Comparison of ENCODE assay signal across 8 mouse cellular contexts in genomic region chr6:88893559-88893958, GRCm38 (mm10). TPM values are rescaled to one million over a fixed set of nuclear protein-coding genes. Genes with fewer than 3 reads are reported as not detected.
A peak's percentile ranks its signal among the peaks of the same experiment; 100 is the strongest.
DNase-seq lines count a peak whose midpoint lies in the region; ATAC-seq and TF ChIP-seq lines count a peak whose summit lies in the region.

No protein-coding gene starts in this region.

- peak; percentile 51 for DNase-seq in heart, postnatal 0 days (ENCODE audit: low spot score)
- DNase-seq in heart, adult 8-10 months (ENCODE audit: low spot score) = no peak
- peak; percentile 54 for DNase-seq in spleen, adult 12 weeks (ENCODE audit: low spot score)
- no peak for DNase-seq in spleen, postnatal 36 days (ENCODE audit: low spot score in 2 of 2)
- DNase-seq in cerebellum, adult 2 months = peak; percentile 73 to 80
- peak; percentile 81 for DNase-seq in induced T-regulatory cell, adult 2 months (ENCODE audit: low read depth)
- DNase-seq in midbrain, postnatal 0 days (ENCODE audit: low spot score) = peak; percentile 70

- H3K9me3 ChIP-seq in heart, postnatal 0 days (replicated peaks; ENCODE audit: control insufficient read depth, low read length) = no peaks in the 10 kb centered on the region
- no peaks in the 10 kb centered on the region for H3K9me3 ChIP-seq in midbrain, postnatal 0 days (ENCODE audit: low read length)

- TF ChIP-seq POLR2A in cerebellum, adult 2 months (IDR thresholded peaks at IDR 0.05; ENCODE audit: borderline replicate concordance, insufficient read depth, low read length) = no peak

- H3K4me1 ChIP-seq in heart, postnatal 0 days (ENCODE audit: control insufficient read depth, insufficient read depth) = 0 out of 2 replicates have a peak, but pooled peaks cover 4% of the 10 kb centered on the region
- peaks cover 3% of the 10 kb centered on the region; the same call in 1 of the 2 replicates for H3K4me1 ChIP-seq in cerebellum, adult 2 months (ENCODE audit: control insufficient read depth, insufficient read depth, low read length)
- no peaks in the 10 kb centered on the region for H3K4me1 ChIP-seq in midbrain, postnatal 0 days (ENCODE audit: insufficient read depth, low read length)

- H3K4me2 ChIP-seq in heart, postnatal 0 days (ENCODE audit: low read depth, low read length) = no peak overlapping the region
- no peak overlapping the region for H3K4me2 ChIP-seq in midbrain, postnatal 0 days (ENCODE audit: low read depth, low read length, poor library complexity, severe bottlenecking)

- TF ChIP-seq EP300 in heart, postnatal 0 days (IDR thresholded peaks at IDR 0.05; ENCODE audit: low read depth) = no peak

- peak; percentile 86 for TF ChIP-seq CTCF in heart, postnatal 0 days (IDR thresholded peaks at IDR 0.05; ENCODE audit: low read depth)
- peak; percentile 93 for TF ChIP-seq CTCF in cerebellum, adult 2 months (IDR thresholded peaks at IDR 0.05; ENCODE audit: borderline replicate concordance, insufficient read depth, low read depth, low read length)
- peak; percentile 89 for TF ChIP-seq CTCF in midbrain, postnatal 0 days (IDR thresholded peaks at IDR 0.05)

- ATAC-seq in heart, postnatal 0 days (ENCODE audit: insufficient read depth, low read depth) = no peak
- no peak for ATAC-seq in midbrain, postnatal 0 days (ENCODE audit: low FRiP score)
- ATAC-seq in erythroid progenitor cell, adult 5-6 weeks (replicated peaks; ENCODE audit: low FRiP score, poor library complexity, severe bottlenecking) = no peak

- H3K27ac ChIP-seq in heart, postnatal 0 days (ENCODE audit: low read depth) = no peak overlapping the region
- no peak overlapping the region for H3K27ac ChIP-seq in cerebellum, adult 2 months (ENCODE audit: insufficient read depth, low read length)
- H3K27ac ChIP-seq in midbrain, postnatal 0 days (ENCODE audit: low read depth, low read length) = no peak overlapping the region

- no peaks in the 10 kb centered on the region for H3K27me3 ChIP-seq in heart, postnatal 0 days (ENCODE audit: control insufficient read depth, insufficient read depth, low read length)
- no peaks in the 10 kb centered on the region for H3K27me3 ChIP-seq in cerebellum, adult 2 months (ENCODE audit: control insufficient read depth, insufficient read depth, low read length)
- no peaks in the 10 kb centered on the region for H3K27me3 ChIP-seq in midbrain, postnatal 0 days (ENCODE audit: insufficient read depth, low read length)

- H3K36me3 ChIP-seq in heart, postnatal 0 days (replicated peaks; ENCODE audit: control insufficient read depth, insufficient read depth, low read length) = peaks cover 54% of the 10 kb centered on the region
- H3K36me3 ChIP-seq in midbrain, postnatal 0 days (ENCODE audit: insufficient read depth, low read length) = peaks cover 10% of the 10 kb centered on the region

- H3K9ac ChIP-seq in heart, postnatal 0 days (replicated peaks; ENCODE audit: low read depth, low read length) = no peak overlapping the region
- H3K9ac ChIP-seq in midbrain, postnatal 0 days (replicated peaks; ENCODE audit: low read length, poor library complexity, severe bottlenecking) = no peak overlapping the region

- WGBS in heart, postnatal 0 days = 52% methylated on average over 5 of the region's 5 CpGs
- whole genome bisulfite sequencing in cerebellum, adult 2 months = 37% methylated on average over 5 of the region's 5 CpGs
- WGBS in midbrain, postnatal 0 days = 54% methylated on average over 5 of the region's 5 CpGs

- no peak overlapping the region for H3K4me3 ChIP-seq in heart, postnatal 0 days (ENCODE audit: low read depth, low read length)
- no peak overlapping the region for H3K4me3 ChIP-seq in cerebellum, adult 2 months (replicated peaks; ENCODE audit: insufficient read depth, low read depth, low read length)
- no peak overlapping the region for H3K4me3 ChIP-seq in midbrain, postnatal 0 days (ENCODE audit: low read depth, low read length)

RNA-seq across cellular contexts. Expression of gene Mcm2, which starts 5.0 kb away (rescaled TPM):
- total RNA-seq in heart, postnatal 0 days (2014; rRNA removed; ENCODE audit: low replicate concordance) = 38.8 and 49.9 TPM in 2 replicates
- polyA plus RNA-seq in heart, postnatal 0 days (2015; fragmentation: Nextera tagmentation; extraction: Ambion mirVana) = 25.2 and 25.6 TPM in 2 replicates
- 1 to 10 TPM; 4.7 to 6.7 (median 5.6) TPM for total RNA-seq in heart, adult 8-10 months (2022)
- polyA plus RNA-seq in cerebellum, adult 2 months (2012; rRNA removed) = 7.5 and 9.8 TPM in 2 replicates
- total RNA-seq in midbrain, postnatal 0 days (2014; rRNA removed) = 11.4 and 16.2 TPM in 2 replicates
- 7.6 and 7.7 TPM in 2 replicates for polyA plus RNA-seq in midbrain, postnatal 0 days (2015; fragmentation: Nextera tagmentation; extraction: Ambion mirVana)
- total RNA-seq in erythroid progenitor cell, adult 5-6 weeks (2015; ENCODE audit: low replicate concordance) = 111 and 119 TPM in 2 replicates
- total RNA-seq in erythroid progenitor cell, adult 5-6 weeks (2017; ENCODE audit: low replicate concordance) = 159 and 169 TPM in 2 replicates

RNA-seq across cellular contexts. Expression of gene Tpra1, which starts 8.5 kb away (rescaled TPM):
- total RNA-seq in heart, postnatal 0 days (2014; rRNA removed; ENCODE audit: low replicate concordance) = 45.9 and 131 TPM in 2 replicates
- 39.1 and 46.9 TPM in 2 replicates for polyA plus RNA-seq in heart, postnatal 0 days (2015; fragmentation: Nextera tagmentation; extraction: Ambion mirVana)
- 10 to 100 TPM; 29.0 to 36.3 (median 32.2) TPM for total RNA-seq in heart, adult 8-10 months (2022)
- polyA plus RNA-seq in cerebellum, adult 2 months (2012; rRNA removed) = 206 and 236 TPM in 2 replicates
- total RNA-seq in midbrain, postnatal 0 days (2014; rRNA removed) = 65.7 and 69.7 TPM in 2 replicates
- 52.7 and 67.5 TPM in 2 replicates for polyA plus RNA-seq in midbrain, postnatal 0 days (2015; fragmentation: Nextera tagmentation; extraction: Ambion mirVana)
- 47.9 and 70.8 TPM in 2 replicates for total RNA-seq in erythroid progenitor cell, adult 5-6 weeks (2015; ENCODE audit: low replicate concordance)
- total RNA-seq in erythroid progenitor cell, adult 5-6 weeks (2017; ENCODE audit: low replicate concordance) = 71.2 and 104 TPM in 2 replicates

RNA-seq across cellular contexts. Expression of gene Podxl2, which starts 18.7 kb away (rescaled TPM):
- 90.9 and 101 TPM in 2 replicates for total RNA-seq in heart, postnatal 0 days (2014; rRNA removed; ENCODE audit: low replicate concordance)
- 60.3 and 60.8 TPM in 2 replicates for polyA plus RNA-seq in heart, postnatal 0 days (2015; fragmentation: Nextera tagmentation; extraction: Ambion mirVana)
- 10 to 100 TPM; 13.7 to 14.8 (median 14.2) TPM for total RNA-seq in heart, adult 8-10 months (2022)
- 538 and 541 TPM in 2 replicates for polyA plus RNA-seq in cerebellum, adult 2 months (2012; rRNA removed)
- 883 and 1,011 TPM in 2 replicates for total RNA-seq in midbrain, postnatal 0 days (2014; rRNA removed)
- 727 and 776 TPM in 2 replicates for polyA plus RNA-seq in midbrain, postnatal 0 days (2015; fragmentation: Nextera tagmentation; extraction: Ambion mirVana)
- total RNA-seq in erythroid progenitor cell, adult 5-6 weeks (2015; ENCODE audit: low replicate concordance) = not detected in 2 replicates
- total RNA-seq in erythroid progenitor cell, adult 5-6 weeks (2017; ENCODE audit: low replicate concordance) = 12.3 TPM in 1 of 2 replicates, not detected in the other

RNA-seq across cellular contexts. Expression of gene Abtb1, which starts 51.8 kb away (rescaled TPM):
- 63.9 and 88.0 TPM in 2 replicates for total RNA-seq in heart, postnatal 0 days (2014; rRNA removed; ENCODE audit: low replicate concordance)
- polyA plus RNA-seq in heart, postnatal 0 days (2015; fragmentation: Nextera tagmentation; extraction: Ambion mirVana) = 29.1 and 36.6 TPM in 2 replicates
- 10 to 100 TPM; 18.8 to 27.6 (median 23.8) TPM for total RNA-seq in heart, adult 8-10 months (2022)
- polyA plus RNA-seq in cerebellum, adult 2 months (2012; rRNA removed) = 116 TPM in 2 replicates
- total RNA-seq in midbrain, postnatal 0 days (2014; rRNA removed) = 60.2 and 65.7 TPM in 2 replicates
- polyA plus RNA-seq in midbrain, postnatal 0 days (2015; fragmentation: Nextera tagmentation; extraction: Ambion mirVana) = 29.2 and 34.9 TPM in 2 replicates
- total RNA-seq in erythroid progenitor cell, adult 5-6 weeks (2015; ENCODE audit: low replicate concordance) = 49.4 and 49.9 TPM in 2 replicates
- total RNA-seq in erythroid progenitor cell, adult 5-6 weeks (2017; ENCODE audit: low replicate concordance) = 112 and 178 TPM in 2 replicates

Comparison
In these comparisons a context has a peak if more than half of its experiments do, and no peak if none do; other contexts are left out.
1. DNase-seq: peak in heart, postnatal 0 days (single experiment), spleen, adult 12 weeks (single experiment), cerebellum, adult 2 months (2 of 2), induced T-regulatory cell, adult 2 months (single experiment) and midbrain, postnatal 0 days (single experiment); none in heart, adult 8-10 months (single experiment) and spleen, postnatal 36 days (0 of 2).
2. Peak in every context shown above with its lines, with median percentiles within 50 percentile points of each other: CTCF ChIP-seq.